Mouse (Mus musculus) heart, embryonic 14.5 days (tissue): ENCODE data around the gene Actb. TPM values are rescaled to one million over a fixed set of nuclear protein-coding genes. Genes with fewer than 3 reads are reported as not detected.

Experiments used
- ATAC-seq: fragments of 200-750 bp; cut with Nextera tagmentation; 2 replicates; pipeline ENCODE4 v1.8.0; 2017; ENCODE audit warnings: low read depth, moderate TSS enrichment; ENCODE audit not compliant: insufficient number of reproducible peaks, insufficient read depth, low FRiP score
- H3K27ac ChIP-seq, 2 experiments: fragments of 200-500 bp in 1 of 2; fragments of 300-500 bp in 1 of 2; sonication (generic) in 1 of 2; replicated peaks in 1 of 2; 2 replicates each; pipeline ENCODE4 v1.5.1; 2012 to 2014; ENCODE audit warnings: low read depth in 2 of 2, low read length in 2 of 2, control low read depth in 1 of 2, mild to moderate bottlenecking in 1 of 2, mixed read lengths in 1 of 2; ENCODE audit not compliant: control insufficient read depth in 1 of 2, insufficient read depth in 1 of 2
- H3K27me3 ChIP-seq: fragments of 300-500 bp; sonication (generic); 2 replicates; pipeline ENCODE4 v1.6.1; 2014; ENCODE audit warnings: mild to moderate bottlenecking, low read length, control low read depth; ENCODE audit not compliant: control insufficient read depth, insufficient read depth
- H3K36me3 ChIP-seq: fragments of 300-500 bp; sonication (generic); 2 replicates; pipeline ENCODE4 v1.6.1; 2014; ENCODE audit warnings: mild to moderate bottlenecking, control low read depth, low read length, mixed read lengths; ENCODE audit not compliant: control insufficient read depth, insufficient read depth
- H3K4me1 ChIP-seq, 2 experiments: fragments of 200-500 bp in 1 of 2; fragments of 300-500 bp in 1 of 2; sonication (generic) in 1 of 2; 2 replicates each; pipeline ENCODE4 v1.6.1; 2012 to 2014; ENCODE audit warnings: low read length in 2 of 2, control low read depth in 1 of 2, mixed read lengths in 1 of 2; ENCODE audit not compliant: control insufficient read depth in 2 of 2, insufficient read depth in 2 of 2
- H3K4me2 ChIP-seq: fragments of 300-500 bp; sonication (generic); 2 replicates; pipeline ENCODE4 v1.6.1; 2014; ENCODE audit warnings: mild to moderate bottlenecking, low read length
- H3K4me3 ChIP-seq, 2 experiments: fragments of 200-500 bp in 1 of 2; fragments of 300-500 bp in 1 of 2; sonication (generic) in 1 of 2; 2 replicates each; pipeline ENCODE4 v1.5.1; 2012 to 2014; ENCODE audit warnings: low read length in 2 of 2, mild to moderate bottlenecking in 2 of 2, control low read depth in 1 of 2, low read depth in 1 of 2, moderate library complexity in 1 of 2; ENCODE audit not compliant: control insufficient read depth in 1 of 2, insufficient read depth in 1 of 2
- H3K9ac ChIP-seq: fragments of 300-500 bp; sonication (generic); 2 replicates; pipeline ENCODE4 v1.6.1; 2014; ENCODE audit warnings: mild to moderate bottlenecking, low read length
- H3K9me3 ChIP-seq: fragments of 300-500 bp; sonication (generic); 2 replicates; pipeline ENCODE4 v1.6.1; 2016; ENCODE audit warnings: low read length, control low read depth; ENCODE audit not compliant: control insufficient read depth
- WGBS: fragments of 180-500 bp; shearing (Covaris S2); extraction: QIAGEN DNeasy Blood & Tissue Kit; methylation state at CpG from one replicate; pipeline ENCODE4 v1.1.7; 2014; 5-methylcytosine and 5-hydroxymethylcytosine counted together
- polyA plus RNA-seq: library from polyadenylated mRNA; unstranded; fragments of >200 nt; fragmentation: Nextera tagmentation; extraction: Ambion mirVana; gene quantifications from 2 replicates; pipeline ENCODE4 v1.2.1, GENCODE M21; 2014

The Actb gene
- polyA plus RNA-seq, 1 experiment from 2014 or later, result 5,554 TPM

DNA sequence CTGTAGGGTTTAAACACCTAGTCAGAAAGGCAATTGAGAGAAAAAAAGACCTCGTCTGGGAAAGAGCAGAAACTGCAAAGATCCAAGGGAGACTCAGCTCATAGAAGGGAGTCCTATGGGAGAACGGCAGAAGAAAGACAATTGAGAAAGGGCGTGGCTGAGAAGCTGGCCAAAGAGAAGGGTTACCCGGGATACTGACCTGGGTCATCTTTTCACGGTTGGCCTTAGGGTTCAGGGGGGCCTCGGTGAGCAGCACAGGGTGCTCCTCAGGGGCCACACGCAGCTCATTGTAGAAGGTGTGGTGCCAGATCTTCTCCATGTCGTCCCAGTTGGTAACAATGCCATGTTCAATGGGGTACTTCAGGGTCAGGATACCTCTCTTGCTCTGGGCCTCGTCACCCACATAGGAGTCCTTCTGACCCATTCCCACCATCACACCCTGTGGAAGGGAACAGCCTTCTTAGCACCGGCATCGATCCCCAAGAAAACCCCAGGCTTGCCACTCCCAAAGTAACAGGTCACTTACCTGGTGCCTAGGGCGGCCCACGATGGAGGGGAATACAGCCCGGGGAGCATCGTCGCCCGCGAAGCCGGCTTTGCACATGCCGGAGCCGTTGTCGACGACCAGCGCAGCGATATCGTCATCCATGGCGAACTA, 1.4 kb downstream of the Actb start:
- H3K4me1 ChIP-seq, result peaks cover 33 to 44% of the 10 kb centered on the region in 2 experiments
- no peaks in the 10 kb centered on the region for H3K9me3 ChIP-seq
- 0 out of 2 replicates have a peak, but pooled peaks have one; percentile 0 for ATAC-seq
- WGBS, result under 1% methylated on average over 27 of the region's 27 CpGs
- peak overlapping the region; percentile 91 for H3K4me2 ChIP-seq
- peak overlapping the region; percentile 77 to 100 for H3K4me3 ChIP-seq
- peak overlapping the region; percentile 99 to 100 for H3K27ac ChIP-seq
- H3K9ac ChIP-seq, result peak overlapping the region; percentile 100
- peaks cover 56% of the 10 kb centered on the region for H3K36me3 ChIP-seq
- no peaks in the 10 kb centered on the region for H3K27me3 ChIP-seq

DNA sequence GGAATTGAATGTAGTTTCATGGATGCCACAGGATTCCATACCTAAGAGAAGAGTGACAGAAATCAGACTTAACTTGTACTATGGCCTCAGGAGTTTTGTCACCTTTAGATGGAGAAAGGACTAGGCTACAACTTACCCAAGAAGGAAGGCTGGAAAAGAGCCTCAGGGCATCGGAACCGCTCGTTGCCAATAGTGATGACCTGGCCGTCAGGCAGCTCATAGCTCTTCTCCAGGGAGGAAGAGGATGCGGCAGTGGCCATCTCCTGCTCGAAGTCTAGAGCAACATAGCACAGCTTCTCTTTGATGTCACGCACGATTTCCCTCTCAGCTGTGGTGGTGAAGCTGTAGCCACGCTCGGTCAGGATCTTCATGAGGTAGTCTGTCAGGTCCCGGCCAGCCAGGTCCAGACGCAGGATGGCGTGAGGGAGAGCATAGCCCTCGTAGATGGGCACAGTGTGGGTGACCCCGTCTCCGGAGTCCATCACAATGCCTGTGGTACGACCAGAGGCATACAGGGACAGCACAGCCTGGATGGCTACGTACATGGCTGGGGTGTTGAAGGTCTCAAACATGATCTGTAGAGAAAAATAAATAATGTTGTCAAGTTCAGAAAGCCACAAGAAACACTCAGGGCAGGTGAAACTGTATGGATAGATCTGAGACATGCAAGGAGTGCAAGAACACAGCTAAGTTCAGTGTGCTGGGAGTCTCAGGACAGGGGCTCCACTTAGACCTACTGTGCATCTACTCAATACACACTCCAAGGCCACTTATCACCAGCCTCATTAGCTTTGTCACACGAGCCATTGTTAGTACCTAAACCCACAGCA, 2.1 kb downstream of the Actb start:
- Histone ChIP-seq H3K4me2 (peak overlapping the region; percentile 91), H3K9ac (peak overlapping the region; percentile 100), H3K27me3 (no peaks in the 10 kb centered on the region), H3K4me1 (peaks cover 25 to 37% of the 10 kb centered on the region in 2 experiments), H3K36me3 (peaks cover 62% of the 10 kb centered on the region), H3K9me3 (no peaks in the 10 kb centered on the region), H3K4me3 (peak overlapping the region; percentile 77 to 100), H3K27ac (peak overlapping the region; percentile 99 to 100)
- WGBS, result 44% methylated on average over 19 of the region's 19 CpGs
- no peak for ATAC-seq

DNA sequence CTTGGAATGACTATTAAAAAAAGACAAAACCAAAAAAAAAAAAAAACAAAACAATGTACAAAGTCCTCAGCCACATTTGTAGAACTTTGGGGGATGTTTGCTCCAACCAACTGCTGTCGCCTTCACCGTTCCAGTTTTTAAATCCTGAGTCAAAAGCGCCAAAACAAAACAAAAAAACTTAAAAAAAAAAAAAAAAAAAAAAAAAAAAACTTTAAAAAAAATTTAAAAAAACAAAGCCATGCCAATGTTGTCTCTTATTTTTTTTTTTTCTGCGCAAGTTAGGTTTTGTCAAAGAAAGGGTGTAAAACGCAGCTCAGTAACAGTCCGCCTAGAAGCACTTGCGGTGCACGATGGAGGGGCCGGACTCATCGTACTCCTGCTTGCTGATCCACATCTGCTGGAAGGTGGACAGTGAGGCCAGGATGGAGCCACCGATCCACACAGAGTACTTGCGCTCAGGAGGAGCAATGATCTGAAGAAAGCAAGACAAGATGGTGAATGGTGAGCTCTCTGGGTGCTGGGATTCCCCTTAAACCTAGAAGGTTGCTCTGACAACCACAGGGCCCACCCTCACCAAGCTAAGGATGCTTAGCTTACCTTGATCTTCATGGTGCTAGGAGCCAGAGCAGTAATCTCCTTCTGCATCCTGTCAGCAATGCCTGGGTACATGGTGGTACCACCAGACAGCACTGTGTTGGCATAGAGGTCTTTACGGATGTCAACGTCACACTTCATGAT, 2.9 kb downstream of the Actb start:
- Histone ChIP-seq H3K4me3 (peak overlapping the region; percentile 77 to 100), H3K9me3 (no peaks in the 10 kb centered on the region), H3K4me1 (peaks cover 17 to 29% of the 10 kb centered on the region in 2 experiments), H3K27ac (peak overlapping the region; percentile 99 to 100; a peak in 3 of 4 replicates), H3K9ac (peak overlapping the region; percentile 100), H3K4me2 (peak overlapping the region; percentile 91), H3K27me3 (no peaks in the 10 kb centered on the region), H3K36me3 (peaks cover 69% of the 10 kb centered on the region)
- ATAC-seq, result no peak
- 62% methylated on average over 14 of the region's 14 CpGs for WGBS

DNA sequence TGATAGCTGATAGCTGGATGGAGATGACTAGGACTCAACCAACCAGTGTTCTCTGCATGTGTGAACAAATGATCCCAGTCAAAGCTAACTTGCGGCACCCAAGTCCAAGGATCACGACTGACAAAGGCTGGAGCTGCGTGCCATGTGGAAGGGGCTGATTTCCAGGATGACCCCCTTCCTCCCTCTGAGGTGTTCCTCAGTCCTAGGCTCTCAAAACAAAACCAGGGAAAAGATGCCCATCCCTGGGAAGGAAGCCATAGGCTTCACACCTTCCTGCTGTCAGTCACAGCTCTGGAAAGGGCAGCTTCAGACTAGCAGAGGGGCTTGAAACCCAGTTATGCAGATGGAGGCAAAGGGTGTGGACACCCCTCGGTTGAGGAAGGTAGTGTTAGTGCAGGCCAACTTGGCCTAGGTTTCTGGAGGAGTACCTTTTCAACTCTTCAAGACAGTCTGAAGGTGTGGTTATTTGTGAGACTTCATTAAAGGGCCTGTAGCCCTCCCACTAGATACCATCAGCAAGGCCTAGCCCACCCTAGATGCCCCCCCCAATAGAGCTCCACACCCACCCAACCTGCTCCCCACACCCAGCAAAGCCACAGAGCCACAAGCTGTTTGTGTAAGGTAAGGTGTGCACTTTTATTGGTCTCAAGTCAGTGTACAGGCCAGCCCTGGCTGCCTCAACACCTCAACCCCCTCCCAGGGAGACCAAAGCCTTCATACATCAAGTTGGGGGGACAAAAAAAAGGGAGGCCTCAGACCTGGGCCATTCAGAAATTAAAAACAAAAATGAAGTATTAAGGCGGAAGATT, 3.8 kb downstream of the Actb start:
- H3K4me3 ChIP-seq, result peak overlapping the region in 1 of 2 experiments; percentile 3; a peak in 1 of 4 replicates
- ATAC-seq, result no peak
- peak overlapping the region; percentile 56 for H3K9ac ChIP-seq
- H3K27me3 ChIP-seq, result no peaks in the 10 kb centered on the region
- H3K4me1 ChIP-seq, result peaks cover 9 to 20% of the 10 kb centered on the region in 2 experiments
- peak overlapping the region; percentile 91 for H3K4me2 ChIP-seq
- no peaks in the 10 kb centered on the region for H3K9me3 ChIP-seq
- peak overlapping the region; percentile 50 to 70 for H3K27ac ChIP-seq
- 36% methylated on average over 5 of the region's 5 CpGs for WGBS
- H3K36me3 ChIP-seq, result peaks cover 74% of the 10 kb centered on the region

DNA sequence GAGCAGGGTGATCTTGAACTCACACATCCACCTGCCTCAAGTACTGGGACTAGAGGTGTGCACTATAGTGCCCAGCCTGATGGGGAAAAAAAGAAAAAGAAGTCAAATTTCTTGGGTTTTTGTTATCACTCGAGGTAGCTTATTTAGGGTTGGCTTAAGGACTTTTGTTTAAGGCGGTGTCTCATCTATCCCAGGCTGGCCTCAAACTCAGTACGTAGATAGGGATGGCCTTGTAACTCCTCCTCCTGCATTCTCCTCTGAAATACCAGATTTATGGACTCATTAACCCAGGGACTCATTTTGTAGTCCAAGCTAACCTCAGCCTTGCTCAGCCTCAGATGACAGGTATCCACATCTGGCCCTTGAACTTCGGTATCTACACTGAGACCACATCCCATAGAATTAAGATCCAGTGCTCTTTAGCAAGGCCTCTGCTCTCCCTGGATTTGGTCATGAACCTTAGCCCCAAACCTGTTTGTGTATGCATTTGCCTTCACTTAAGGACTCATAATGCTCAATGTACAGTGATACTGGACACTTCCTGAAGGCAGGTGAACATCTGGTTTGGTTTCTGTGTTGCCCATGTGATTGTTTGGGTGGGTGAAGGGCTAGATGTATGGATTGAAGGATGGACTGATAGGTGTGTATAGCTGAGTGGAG, 4.6 kb downstream of the Actb start:
- no peaks in the 10 kb centered on the region for H3K9me3 ChIP-seq
- H3K4me1 ChIP-seq, result peaks cover 2 to 12% of the 10 kb centered on the region in 2 experiments
- no peak overlapping the region for H3K4me3 ChIP-seq
- peak overlapping the region; percentile 50 to 70; a peak in 3 of 4 replicates for H3K27ac ChIP-seq
- H3K9ac ChIP-seq, result peak overlapping the region; percentile 56; the same call in 1 of the 2 replicates
- H3K4me2 ChIP-seq, result no peak overlapping the region
- no peaks in the 10 kb centered on the region for H3K27me3 ChIP-seq
- ATAC-seq, result no peak
- WGBS, result 43% methylated on average over 4 of the region's 4 CpGs
- H3K36me3 ChIP-seq, result peaks cover 75% of the 10 kb centered on the region

DNA sequence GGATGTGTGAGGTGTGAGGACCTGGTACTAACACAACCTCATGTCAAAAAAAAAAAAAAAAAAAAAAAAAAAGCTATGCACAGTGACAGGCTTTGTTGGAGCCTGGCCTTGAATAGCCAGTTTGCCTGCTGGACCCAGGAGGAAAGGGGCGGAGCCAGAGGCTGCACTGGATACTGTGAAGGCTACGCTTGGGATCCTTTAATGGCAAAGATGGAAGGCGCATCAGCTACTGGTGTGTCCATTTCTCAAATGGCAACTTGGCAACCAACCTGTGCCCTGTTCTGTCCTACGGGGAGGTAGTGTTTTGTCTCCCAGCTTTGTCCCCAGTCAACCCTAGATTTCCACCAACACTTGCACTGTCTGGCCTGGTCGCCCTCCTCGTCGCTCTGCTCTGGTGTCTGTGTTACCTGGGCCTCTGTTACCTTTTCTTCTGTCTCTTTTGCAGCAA, 5.2 kb downstream of the Actb start:
- WGBS, result 69% methylated on average over 7 of the region's 7 CpGs
- H3K4me2 ChIP-seq, result no peak overlapping the region
- H3K36me3 ChIP-seq, result peaks cover 78% of the 10 kb centered on the region
- H3K4me3 ChIP-seq, result no peak overlapping the region
- ATAC-seq, result no peak
- H3K27me3 ChIP-seq, result no peaks in the 10 kb centered on the region
- peaks cover 0 to 12% of the 10 kb centered on the region in 2 experiments; a peak in 2 of 4 replicates for H3K4me1 ChIP-seq
- H3K27ac ChIP-seq, result peak overlapping the region in 1 of 2 experiments; percentile 70; a peak in 2 of 4 replicates
- no peak overlapping the region for H3K9ac ChIP-seq
- no peaks in the 10 kb centered on the region for H3K9me3 ChIP-seq
